Mouse (Mus musculus): ENCODE data around the gene Gm8453. TPM values are rescaled to one million over a fixed set of nuclear protein-coding genes. Genes with fewer than 3 reads are reported as not detected.

The Gm8453 gene
- polyA plus RNA-seq (2014; fragmentation: Illumina TruSeq; extraction: RNeasy Lipid Tissue Mini Kit (QIAGEN cat#74804); ENCODE audit: low read depth, low replicate concordance): not detected

GRCm38 (mm10) chr7:22229384-22229783 is at the start of gene Gm8453:
Gene Gm8453 (minus strand): TSS chr7:22229484.

GRCm38 (mm10) chr7:22201164-22201563 is 28.1 kb downstream of the Gm8453 start, which contains the start of gene Gm8653:
Gene Gm8653 (minus strand): TSS chr7:22201264.

GRCm38 (mm10) chr7:22189077-22189476 is 40.2 kb downstream of the Gm8453 start, which contains the start of gene Vmn1r143:
Gene Vmn1r143 (plus strand): TSS chr7:22189377.

Other genes starting within 250 kb of the Gm8453 start
- gene Vmn1r137, start 234.9 kb downstream of the Gm8453 start, polyA plus RNA-seq (2014; fragmentation: Illumina TruSeq; extraction: RNeasy Lipid Tissue Mini Kit (QIAGEN cat#74804); ENCODE audit: low read depth, low replicate concordance): not detected
- not detected for gene Vmn1r138, start 200.6 kb downstream of the Gm8453 start, polyA plus RNA-seq (2014; fragmentation: Illumina TruSeq; extraction: RNeasy Lipid Tissue Mini Kit (QIAGEN cat#74804); ENCODE audit: low read depth, low replicate concordance)
- not detected for gene Gm6176, start 173.2 kb downstream of the Gm8453 start, polyA plus RNA-seq (2014; fragmentation: Illumina TruSeq; extraction: RNeasy Lipid Tissue Mini Kit (QIAGEN cat#74804); ENCODE audit: low read depth, low replicate concordance)
- not detected for gene Vmn1r139, start 160.4 kb downstream of the Gm8453 start, polyA plus RNA-seq (2014; fragmentation: Illumina TruSeq; extraction: RNeasy Lipid Tissue Mini Kit (QIAGEN cat#74804); ENCODE audit: low read depth, low replicate concordance)
- gene Gm16451, start 111.2 kb downstream of the Gm8453 start, polyA plus RNA-seq (2014; fragmentation: Illumina TruSeq; extraction: RNeasy Lipid Tissue Mini Kit (QIAGEN cat#74804); ENCODE audit: low read depth, low replicate concordance): not detected
- gene Gm10666, start 94.7 kb downstream of the Gm8453 start, polyA plus RNA-seq (2014; fragmentation: Illumina TruSeq; extraction: RNeasy Lipid Tissue Mini Kit (QIAGEN cat#74804); ENCODE audit: low read depth, low replicate concordance): not detected
- gene Vmn1r142, start 65.4 kb downstream of the Gm8453 start, polyA plus RNA-seq (2014; fragmentation: Illumina TruSeq; extraction: RNeasy Lipid Tissue Mini Kit (QIAGEN cat#74804); ENCODE audit: low read depth, low replicate concordance): not detected
- not detected for gene Vmn1r143, start 40.1 kb downstream of the Gm8453 start, polyA plus RNA-seq (2014; fragmentation: Illumina TruSeq; extraction: RNeasy Lipid Tissue Mini Kit (QIAGEN cat#74804); ENCODE audit: low read depth, low replicate concordance)
- not detected for gene Gm8653, start 28.2 kb downstream of the Gm8453 start, polyA plus RNA-seq (2014; fragmentation: Illumina TruSeq; extraction: RNeasy Lipid Tissue Mini Kit (QIAGEN cat#74804); ENCODE audit: low read depth, low replicate concordance)
- gene Gm4187, start 100.2 kb upstream of the Gm8453 start, polyA plus RNA-seq (2014; fragmentation: Illumina TruSeq; extraction: RNeasy Lipid Tissue Mini Kit (QIAGEN cat#74804); ENCODE audit: low read depth, low replicate concordance): not detected
- gene Gm8660, start 141.6 kb upstream of the Gm8453 start, polyA plus RNA-seq (2014; fragmentation: Illumina TruSeq; extraction: RNeasy Lipid Tissue Mini Kit (QIAGEN cat#74804); ENCODE audit: low read depth, low replicate concordance): not detected
- gene Vmn1r148, start 184.1 kb upstream of the Gm8453 start, polyA plus RNA-seq (2014; fragmentation: Illumina TruSeq; extraction: RNeasy Lipid Tissue Mini Kit (QIAGEN cat#74804); ENCODE audit: low read depth, low replicate concordance): not detected
- gene Vmn1r149, start 208.7 kb upstream of the Gm8453 start, polyA plus RNA-seq (2014; fragmentation: Illumina TruSeq; extraction: RNeasy Lipid Tissue Mini Kit (QIAGEN cat#74804); ENCODE audit: low read depth, low replicate concordance): not detected
- gene Gm10665, start 234.6 kb upstream of the Gm8453 start, polyA plus RNA-seq (2014; fragmentation: Illumina TruSeq; extraction: RNeasy Lipid Tissue Mini Kit (QIAGEN cat#74804); ENCODE audit: low read depth, low replicate concordance): not detected